In genomic region chr11:80884521-80885231, GRCm38 (mm10) we compare ENCODE assay signal across 26 mouse cellular contexts. TPM values are rescaled to one million over a fixed set of nuclear protein-coding genes. Genes with fewer than 3 reads are reported as not detected.
DNase-seq lines count a peak whose midpoint lies in the region; ATAC-seq lines count a peak whose summit lies in the region.
"Had no signal": no experiment of that assay in that cellular context is flagged by ENCODE, and none has a peak within 500 bp of the region (broad histone marks: within the 10 kb centered on the region; RNA-seq: fewer than 3 reads in every experiment).

No protein-coding gene starts in this region.

- H3K4me1 ChIP-seq in megakaryocyte, embryonic 14.5 days, result no peaks in the 10 kb centered on the region; the same call in 1 of the 2 replicates
- H3K4me1 ChIP-seq: embryonic facial prominence, embryonic 15.5 days had no signal

- H3K36me3 ChIP-seq in megakaryocyte, embryonic 14.5 days (replicated peaks; ENCODE audit: low read length), result no peaks in the 10 kb centered on the region
- H3K36me3 ChIP-seq: embryonic facial prominence, embryonic 15.5 days; midbrain, embryonic 13.5 days had no signal

- no peaks in the 10 kb centered on the region for H3K9me3 ChIP-seq in megakaryocyte, embryonic 14.5 days
- H3K9me3 ChIP-seq: embryonic facial prominence, embryonic 15.5 days; midbrain, embryonic 13.5 days had no signal

- peak overlapping the region; percentile 20 for H3K4me3 ChIP-seq in megakaryocyte, embryonic 14.5 days (replicated peaks)
- H3K4me3 ChIP-seq: embryonic facial prominence, embryonic 15.5 days; midbrain, embryonic 13.5 days; myocyte had no signal

- H3K27me3 ChIP-seq in megakaryocyte, embryonic 14.5 days (replicated peaks), result peaks cover 23% of the 10 kb centered on the region

- DNase-seq in frontal cortex, adult 2 months (ENCODE audit: extremely low spot score in 1 of 2, low spot score in 1 of 2), result peak; percentile 44 to 50
- no peak for DNase-seq in frontal cortex, postnatal 10 days (ENCODE audit: low spot score in 2 of 2)
- peak; percentile 65 for DNase-seq in cerebellum, adult 9-10 months
- peak; percentile 44 to 49 for DNase-seq in cerebellum, postnatal 36 days
- DNase-seq: gastrocnemius, postnatal 36 days; kidney, adult 11 months; liver had no signal

- no peak for ATAC-seq in megakaryocyte, adult 5-6 weeks (ENCODE audit: poor library complexity, severe bottlenecking)
- no peak for ATAC-seq in inflammation-experienced regulatory T-cells, adult 6 months
- ATAC-seq: hindbrain, postnatal 0 days; lung, postnatal 0 days; midbrain, embryonic 13.5 days had no signal

RNA-seq across cellular contexts. Expression of gene Spaca3, which starts 26.5 kb away (rescaled TPM):
- not detected in 2 replicates for polyA plus RNA-seq in frontal cortex, adult 2 months (2012; rRNA removed)
- not detected in 2 replicates for polyA plus RNA-seq in megakaryocyte, embryonic 14.5 days (2012; ENCODE audit: insufficient read depth, low replicate concordance)
- not detected in 2 replicates for total RNA-seq in megakaryocyte, adult 5-6 weeks (2015)
- total RNA-seq in megakaryocyte, adult 5-6 weeks (2017), result not detected in 2 replicates
- not detected for polyA plus RNA-seq in inflammation-experienced regulatory T-cells, adult 6 months (2017; shearing (Covaris generic))
- total RNA-seq: adrenal gland, adult 18-20 months; adrenal gland, postnatal 4 days; gastrocnemius, postnatal 36 days; hematopoietic stem cell, adult 5-6 weeks; hindbrain, postnatal 0 days; layer of hippocampus, adult 8-10 months; left cerebral cortex, postnatal 36 days had no signal
- polyA plus RNA-seq: C2C12; embryonic facial prominence, embryonic 15.5 days; heart, embryonic 16.5 days; hindbrain, postnatal 0 days; kidney, embryonic 16.5 days; liver, embryonic 16.5 days; lung, postnatal 0 days; midbrain, embryonic 13.5 days; myocyte; neural tube, embryonic 14.5 days; thymus, postnatal 0 days had no signal

Comparison
In these comparisons a context has a peak if more than half of its experiments do, and no peak if none do; other contexts are left out.
1. DNase-seq: peak in frontal cortex, adult 2 months (2 of 2), cerebellum, adult 9-10 months (single experiment) and cerebellum, postnatal 36 days (2 of 2); none in frontal cortex, postnatal 10 days (0 of 2).